Mouse (Mus musculus): ENCODE data around the gene Cox7a2l. TPM values are rescaled to one million over a fixed set of nuclear protein-coding genes. Genes with fewer than 3 reads are reported as not detected.
A peak's percentile ranks its signal among the peaks of the same experiment; 100 is the strongest.

Gene Cox7a2l
- polyA plus RNA-seq, 1 experiment from 2014 or later: 113 TPM

DNA sequence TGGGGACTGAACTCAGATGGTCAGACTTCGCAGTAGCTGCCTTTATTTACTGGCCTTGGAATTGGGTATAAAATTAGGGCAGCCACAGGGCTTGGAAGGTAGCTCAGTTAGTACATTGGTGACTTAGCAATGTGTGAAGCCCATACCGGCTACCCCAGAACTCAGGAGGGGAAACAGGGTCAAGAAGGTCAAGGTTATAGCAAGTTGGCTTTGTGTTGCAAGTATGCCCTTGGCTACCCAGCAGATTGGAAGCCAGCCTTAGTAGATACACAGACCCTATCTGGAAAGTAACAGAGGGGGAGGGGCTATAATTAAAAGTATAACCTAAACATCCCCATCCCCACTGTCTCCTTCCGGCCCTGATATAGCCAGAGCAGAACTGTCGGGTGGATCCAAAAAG, 4.8 kb upstream of the Cox7a2l start:
- Histone ChIP-seq H3K4me1 (peaks cover 23% of the 10 kb centered on the region), H3K4me3 (no peak overlapping the region), H3K36me3 (no peaks in the 10 kb centered on the region), H3K9me3 (replicated peaks) (no peaks in the 10 kb centered on the region), H3K27me3 (ENCODE audit: low read depth, poor library complexity, severe bottlenecking) (no peaks in the 10 kb centered on the region), H3K27ac (no peak overlapping the region)
- DNase-seq (ENCODE audit: low spot score): no peak
- WGBS: 93% methylated on average over 4 of the region's 4 CpGs

DNA sequence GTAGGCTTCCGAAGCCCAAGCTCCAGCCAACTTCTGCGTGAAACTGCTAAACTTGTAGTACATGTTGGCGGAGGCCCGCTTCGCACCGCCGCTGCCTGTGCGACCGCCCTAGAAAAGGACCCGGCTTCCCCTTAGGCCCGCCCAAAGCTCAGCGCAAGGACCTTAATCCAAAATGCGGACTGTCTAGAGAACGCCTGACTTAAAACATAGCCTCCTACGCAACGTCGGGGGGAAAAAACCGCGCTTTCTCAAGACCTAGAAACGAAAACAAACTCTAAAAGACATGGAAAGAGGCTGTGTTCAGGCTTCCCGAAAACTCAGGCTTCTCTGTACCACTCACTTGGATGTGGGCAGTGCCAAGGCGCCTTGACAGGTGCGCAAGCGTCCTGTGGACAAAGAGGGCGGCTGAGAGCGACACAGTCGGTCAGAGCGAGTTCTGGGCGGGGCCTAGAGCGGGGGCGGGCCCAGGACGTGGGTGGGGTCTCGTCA, 2.9 kb downstream of the Cox7a2l start:
- H3K27ac ChIP-seq: peak overlapping the region; percentile 96
- peak; percentile 94 for DNase-seq (ENCODE audit: low spot score)
- H3K36me3 ChIP-seq: no peaks in the 10 kb centered on the region
- peak overlapping the region; percentile 94 for H3K4me3 ChIP-seq
- no peaks in the 10 kb centered on the region for H3K9me3 ChIP-seq (replicated peaks)
- H3K4me1 ChIP-seq: peaks cover 24% of the 10 kb centered on the region
- no peaks in the 10 kb centered on the region for H3K27me3 ChIP-seq (ENCODE audit: low read depth, poor library complexity, severe bottlenecking)
- WGBS: under 1% methylated on average over 33 of the region's 33 CpGs

GRCm38 (mm10) chr17:83513655-83514212, 3.4 kb downstream of the Cox7a2l start:
- no peak for DNase-seq (ENCODE audit: low spot score)
- Histone ChIP-seq H3K4me1 (peaks cover 24% of the 10 kb centered on the region), H3K9me3 (replicated peaks) (no peaks in the 10 kb centered on the region), H3K27ac (peak overlapping the region; percentile 96), H3K36me3 (no peaks in the 10 kb centered on the region), H3K27me3 (ENCODE audit: low read depth, poor library complexity, severe bottlenecking) (no peaks in the 10 kb centered on the region), H3K4me3 (peak overlapping the region; percentile 94)
- WGBS: 2% methylated on average over 24 of the region's 24 CpGs

GRCm38 (mm10) chr17:83512130-83512529, 5.0 kb downstream of the Cox7a2l start:
- H3K36me3 ChIP-seq: peaks cover 10% of the 10 kb centered on the region; the same call in 1 of the 2 replicates
- DNase-seq (ENCODE audit: low spot score): no peak
- H3K27ac ChIP-seq: no peak overlapping the region
- no peaks in the 10 kb centered on the region for H3K9me3 ChIP-seq (replicated peaks)
- 95% methylated on average over 3 of the region's 3 CpGs for WGBS
- H3K4me3 ChIP-seq: no peak overlapping the region
- no peaks in the 10 kb centered on the region for H3K27me3 ChIP-seq (ENCODE audit: low read depth, poor library complexity, severe bottlenecking)
- H3K4me1 ChIP-seq: peaks cover 24% of the 10 kb centered on the region

- no peaks in the 10 kb centered on the region for H3K9me3 ChIP-seq (replicated peaks)
- WGBS: 89% methylated on average over 2 of the region's 2 CpGs
- H3K27me3 ChIP-seq (ENCODE audit: low read depth, poor library complexity, severe bottlenecking): no peaks in the 10 kb centered on the region
- H3K4me3 ChIP-seq: no peak overlapping the region
- H3K4me1 ChIP-seq: no peaks in the 10 kb centered on the region
- peaks cover 65% of the 10 kb centered on the region for H3K36me3 ChIP-seq
- H3K27ac ChIP-seq: no peak overlapping the region
- no peak for DNase-seq (ENCODE audit: low spot score)
These were observed 13.4 kb downstream of the Cox7a2l start for GRCm38 (mm10) chr17:83503693-83504092.

DNA sequence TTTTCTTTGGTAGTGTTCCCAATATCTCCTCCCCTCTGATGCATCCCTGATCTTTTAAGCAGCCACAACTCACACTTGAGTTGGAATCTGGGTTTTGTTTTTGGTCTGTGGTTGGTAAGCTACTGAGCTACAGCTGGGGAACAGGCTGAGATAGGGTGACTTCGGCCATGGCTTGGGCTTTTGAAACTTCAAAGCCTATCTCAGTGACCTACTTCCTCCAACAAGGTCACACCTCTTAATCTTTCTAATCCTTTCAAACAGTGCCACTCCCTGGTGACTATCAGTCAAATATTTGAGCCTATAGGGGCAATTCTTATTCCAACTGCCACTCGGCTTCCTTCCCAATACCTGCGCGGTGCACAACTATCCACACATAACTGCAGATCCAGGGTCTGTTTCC, 17.4 kb downstream of the Cox7a2l start:
- Histone ChIP-seq H3K4me1 (no peaks in the 10 kb centered on the region), H3K9me3 (replicated peaks) (no peaks in the 10 kb centered on the region), H3K27ac (no peak overlapping the region), H3K36me3 (peaks cover 80% of the 10 kb centered on the region), H3K4me3 (no peak overlapping the region), H3K27me3 (ENCODE audit: low read depth, poor library complexity, severe bottlenecking) (no peaks in the 10 kb centered on the region)
- WGBS: 94% methylated on average over 4 of the region's 4 CpGs
- DNase-seq (ENCODE audit: low spot score): no peak

- 95% methylated on average over 5 of the region's 5 CpGs for WGBS
- Histone ChIP-seq H3K4me3 (no peak overlapping the region), H3K4me1 (no peaks in the 10 kb centered on the region), H3K9me3 (replicated peaks) (no peaks in the 10 kb centered on the region), H3K27ac (no peak overlapping the region), H3K27me3 (ENCODE audit: low read depth, poor library complexity, severe bottlenecking) (no peaks in the 10 kb centered on the region), H3K36me3 (peaks cover 74% of the 10 kb centered on the region)
- DNase-seq (ENCODE audit: low spot score): no peak
These were observed 18.2 kb downstream of the Cox7a2l start for GRCm38 (mm10) chr17:83498889-83499288.

- Histone ChIP-seq H3K9me3 (replicated peaks) (peaks cover 4% of the 10 kb centered on the region; the same call in 1 of the 2 replicates), H3K4me3 (no peak overlapping the region), H3K4me1 (peaks cover 5% of the 10 kb centered on the region; the same call in 1 of the 2 replicates), H3K36me3 (peaks cover 11% of the 10 kb centered on the region; the same call in 1 of the 2 replicates), H3K27ac (no peak overlapping the region), H3K27me3 (ENCODE audit: low read depth, poor library complexity, severe bottlenecking) (no peaks in the 10 kb centered on the region)
- 49% methylated on average over 3 of the region's 3 CpGs for WGBS
- DNase-seq (ENCODE audit: low spot score): no peak
These were observed 29.4 kb downstream of the Cox7a2l start for GRCm38 (mm10) chr17:83487762-83488161.

DNA sequence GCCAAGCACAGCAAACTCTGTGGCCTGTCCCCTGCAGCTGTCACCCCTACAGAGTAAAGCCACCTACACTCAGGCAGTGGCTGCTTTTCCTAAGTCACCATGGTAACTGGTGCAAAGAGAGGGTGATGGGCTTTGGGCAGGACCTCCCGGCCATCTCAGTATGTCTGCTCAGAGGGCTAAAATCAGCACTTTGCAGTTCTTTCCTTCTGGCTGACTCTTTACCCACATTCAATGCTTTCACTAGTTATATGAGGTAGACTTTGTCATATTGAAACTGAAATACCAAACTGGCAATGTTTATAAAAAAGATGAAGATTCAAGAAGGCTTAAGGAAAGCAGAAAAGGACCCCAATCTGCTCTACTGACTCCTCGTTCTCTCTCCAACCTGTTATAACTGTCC, 33.3 kb downstream of the Cox7a2l start:
- 89% methylated on average over 2 of the region's 2 CpGs for WGBS
- Histone ChIP-seq H3K4me3 (no peak overlapping the region), H3K4me1 (peaks cover 5% of the 10 kb centered on the region; the same call in 1 of the 2 replicates), H3K27ac (no peak overlapping the region), H3K36me3 (peaks cover 34% of the 10 kb centered on the region), H3K27me3 (ENCODE audit: low read depth, poor library complexity, severe bottlenecking) (no peaks in the 10 kb centered on the region), H3K9me3 (replicated peaks) (no peaks in the 10 kb centered on the region)
- no peak for DNase-seq (ENCODE audit: low spot score)

GRCm38 (mm10) chr17:83482817-83483536, 34.2 kb downstream of the Cox7a2l start:
- peaks cover 43% of the 10 kb centered on the region for H3K36me3 ChIP-seq
- no peak for DNase-seq (ENCODE audit: low spot score)
- H3K27ac ChIP-seq: no peak overlapping the region
- H3K9me3 ChIP-seq (replicated peaks): no peaks in the 10 kb centered on the region
- peaks cover 4% of the 10 kb centered on the region; the same call in 1 of the 2 replicates for H3K4me1 ChIP-seq
- no peaks in the 10 kb centered on the region for H3K27me3 ChIP-seq (ENCODE audit: low read depth, poor library complexity, severe bottlenecking)
- H3K4me3 ChIP-seq: no peak overlapping the region
- 96% methylated on average over 7 of the region's 7 CpGs for WGBS

GRCm38 (mm10) chr17:83481551-83481950, 35.6 kb downstream of the Cox7a2l start:
- peaks cover 57% of the 10 kb centered on the region for H3K36me3 ChIP-seq
- no peak for DNase-seq (ENCODE audit: low spot score)
- H3K27ac ChIP-seq: no peak overlapping the region
- no peak overlapping the region for H3K4me3 ChIP-seq
- H3K27me3 ChIP-seq (ENCODE audit: low read depth, poor library complexity, severe bottlenecking): no peaks in the 10 kb centered on the region
- H3K4me1 ChIP-seq: no peaks in the 10 kb centered on the region
- 92% methylated on average over 7 of the region's 7 CpGs for WGBS
- no peaks in the 10 kb centered on the region for H3K9me3 ChIP-seq (replicated peaks)

- no peak for DNase-seq (ENCODE audit: low spot score)
- Histone ChIP-seq H3K4me1 (no peaks in the 10 kb centered on the region), H3K36me3 (peaks cover 97% of the 10 kb centered on the region), H3K9me3 (replicated peaks) (no peaks in the 10 kb centered on the region), H3K27me3 (ENCODE audit: low read depth, poor library complexity, severe bottlenecking) (no peaks in the 10 kb centered on the region), H3K27ac (no peak overlapping the region), H3K4me3 (no peak overlapping the region)
- 97% methylated on average over 12 of the region's 12 CpGs for WGBS
These were observed 40.0 kb downstream of the Cox7a2l start for GRCm38 (mm10) chr17:83477089-83477488.

GRCm38 (mm10) chr17:83469586-83469985, 47.5 kb downstream of the Cox7a2l start:
- Histone ChIP-seq H3K9me3 (replicated peaks) (no peaks in the 10 kb centered on the region), H3K4me1 (0 out of 2 replicates have a peak, but pooled peaks cover 3% of the 10 kb centered on the region), H3K36me3 (peaks cover 95% of the 10 kb centered on the region), H3K27ac (no peak overlapping the region), H3K27me3 (ENCODE audit: low read depth, poor library complexity, severe bottlenecking) (no peaks in the 10 kb centered on the region), H3K4me3 (no peak overlapping the region)
- 88% methylated on average over 2 of the region's 2 CpGs for WGBS
- no peak for DNase-seq (ENCODE audit: low spot score)

Measured in limb, embryonic 10.5 days (tissue).